Mouse (Mus musculus) kidney, adult 2 months (tissue): ENCODE measurements around the gene Ston1.

Experiments used
- CTCF ChIP-seq: fragments of 200-500 bp; conservative IDR thresholded peaks from 2 replicates; pipeline ENCODE4 v1.5.1; 2011; ENCODE audit warnings: low read depth, mild to moderate bottlenecking, control low read depth, low read length, moderate library complexity, mixed read lengths; ENCODE audit not compliant: insufficient read depth, insufficient read length
- POLR2A ChIP-seq: fragments of 200-500 bp; IDR thresholded peaks from one replicate; pipeline ENCODE4 v1.6.1; 2011; ENCODE audit warnings: low read depth, low read length, control low read depth

GRCm38 (mm10) chr17:88645299-88645698 is 47.8 kb downstream of the Ston1 start:
- TF ChIP-seq CTCF = no peak
- no peak for TF ChIP-seq POLR2A
